Mouse (Mus musculus) ES-Bruce4 (cell line): ENCODE results near the gene Pcsk2.

Experiments
- CTCF ChIP-seq: IDR thresholded peaks from one replicate; pipeline ENCODE4 v1.8.1; 2011; ENCODE audit warnings: low read depth, low read length
- POLR2A ChIP-seq: IDR thresholded peaks from one replicate; pipeline ENCODE4 v1.8.1; 2011; ENCODE audit warnings: low read length; ENCODE audit not compliant: insufficient read depth

- TF ChIP-seq CTCF (no peak), POLR2A (no peak)
Measured at GRCm38 (mm10) chr2:143691244-143691643, 145.3 kb downstream of the Pcsk2 start.
